Mouse (Mus musculus): ENCODE measurements around the gene Cyp2c67.

GRCm38 (mm10) chr19:39652381-39652780 is 3.5 kb upstream of the Cyp2c67 start:
- TF ChIP-seq POLR2A (IDR thresholded peaks at IDR 0.05; ENCODE audit: control insufficient read depth, low read depth, low read length) (no peak), CTCF (IDR thresholded peaks at IDR 0.05; ENCODE audit: control insufficient read depth, insufficient read depth, insufficient replicate concordance, low read depth, low read length) (no peak)
